Mouse (Mus musculus) cerebellum, adult 2 months (tissue): ENCODE data around the gene Fam107b. TPM values are rescaled to one million over a fixed set of nuclear protein-coding genes. Genes with fewer than 3 reads are reported as not detected.

Experiments
- DNase-seq, 2 experiments: peaks; one replicate each; pipeline ENCODE4 v3.0.0; 2021
- H3K27ac ChIP-seq: fragments of 200-500 bp; 2 replicates; pipeline ENCODE4 v1.5.1; 2012; ENCODE audit warnings: low read length, control low read depth, inconsistent platforms; ENCODE audit not compliant: insufficient read depth
- H3K27me3 ChIP-seq: fragments of 200-500 bp; 2 replicates; pipeline ENCODE4 v1.6.1; 2012; ENCODE audit warnings: inconsistent platforms, mild to moderate bottlenecking, low read length, moderate library complexity; ENCODE audit not compliant: control insufficient read depth, insufficient read depth
- H3K4me1 ChIP-seq: fragments of 200-500 bp; 2 replicates; pipeline ENCODE4 v1.6.1; 2011; ENCODE audit warnings: low read length; ENCODE audit not compliant: control insufficient read depth, insufficient read depth
- H3K4me3 ChIP-seq: fragments of 200-500 bp; replicated peaks from 2 replicates; pipeline ENCODE3; 2011; ENCODE audit warnings: mild to moderate bottlenecking, low read depth, low read length, control low read depth; ENCODE audit not compliant: insufficient read depth
- CTCF ChIP-seq: fragments of 200-500 bp; IDR thresholded peaks from 2 replicates; pipeline ENCODE4 v1.5.1; 2011; ENCODE audit warnings: low read depth, mild to moderate bottlenecking, control low read depth, low read length, moderate library complexity, borderline replicate concordance; ENCODE audit not compliant: insufficient read depth
- POLR2A ChIP-seq: fragments of 200-500 bp; IDR thresholded peaks from 2 replicates; pipeline ENCODE4 v1.6.1; 2011; ENCODE audit warnings: low read length, control low read depth, borderline replicate concordance; ENCODE audit not compliant: insufficient read depth
- WGBS: fragments of 180-500 bp; shearing (Covaris S2); methylation state at CpG from one replicate; pipeline ENCODE4 v1.1.7; 2018; 5-methylcytosine and 5-hydroxymethylcytosine counted together
- polyA plus RNA-seq: library from polyadenylated mRNA; depleted of rRNA; stranded (reverse); fragments of >200 nt; gene quantifications from 2 replicates; pipeline ENCODE4 v1.2.3, GENCODE M21; 2012

Fam107b gene
- polyA plus RNA-seq, 1 experiment: 63.7 TPM

DNA sequence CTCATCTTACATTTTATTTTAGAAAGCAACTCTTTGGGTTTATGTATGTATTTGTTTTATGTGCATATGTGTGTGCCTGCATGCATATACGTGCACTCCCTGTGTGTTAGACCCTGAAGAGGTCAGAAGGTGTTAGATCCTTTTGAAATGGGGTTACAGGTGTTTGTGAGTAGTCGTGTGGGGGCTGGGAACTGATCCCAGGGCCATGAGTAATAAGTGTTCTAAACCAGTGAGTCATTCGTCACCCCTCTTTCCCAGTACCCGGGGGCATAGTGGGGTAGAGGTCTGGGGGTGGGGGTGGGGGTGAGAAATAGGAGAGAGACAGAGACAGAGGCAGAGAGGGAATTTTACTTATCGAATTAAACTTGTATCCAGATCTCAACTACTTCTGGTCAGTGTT, 87.1 kb downstream of the Fam107b start:
- TF ChIP-seq CTCF: no peak
- no peak for TF ChIP-seq POLR2A
- peaks cover 5% of the 10 kb centered on the region; the same call in 1 of the 2 replicates for H3K4me1 ChIP-seq
- 89% methylated on average over 5 of the region's 5 CpGs for whole genome bisulfite sequencing
- no peak overlapping the region for H3K4me3 ChIP-seq
- no peaks in the 10 kb centered on the region for H3K27me3 ChIP-seq
- H3K27ac ChIP-seq: no peak overlapping the region
- no peak for DNase-seq

DNA sequence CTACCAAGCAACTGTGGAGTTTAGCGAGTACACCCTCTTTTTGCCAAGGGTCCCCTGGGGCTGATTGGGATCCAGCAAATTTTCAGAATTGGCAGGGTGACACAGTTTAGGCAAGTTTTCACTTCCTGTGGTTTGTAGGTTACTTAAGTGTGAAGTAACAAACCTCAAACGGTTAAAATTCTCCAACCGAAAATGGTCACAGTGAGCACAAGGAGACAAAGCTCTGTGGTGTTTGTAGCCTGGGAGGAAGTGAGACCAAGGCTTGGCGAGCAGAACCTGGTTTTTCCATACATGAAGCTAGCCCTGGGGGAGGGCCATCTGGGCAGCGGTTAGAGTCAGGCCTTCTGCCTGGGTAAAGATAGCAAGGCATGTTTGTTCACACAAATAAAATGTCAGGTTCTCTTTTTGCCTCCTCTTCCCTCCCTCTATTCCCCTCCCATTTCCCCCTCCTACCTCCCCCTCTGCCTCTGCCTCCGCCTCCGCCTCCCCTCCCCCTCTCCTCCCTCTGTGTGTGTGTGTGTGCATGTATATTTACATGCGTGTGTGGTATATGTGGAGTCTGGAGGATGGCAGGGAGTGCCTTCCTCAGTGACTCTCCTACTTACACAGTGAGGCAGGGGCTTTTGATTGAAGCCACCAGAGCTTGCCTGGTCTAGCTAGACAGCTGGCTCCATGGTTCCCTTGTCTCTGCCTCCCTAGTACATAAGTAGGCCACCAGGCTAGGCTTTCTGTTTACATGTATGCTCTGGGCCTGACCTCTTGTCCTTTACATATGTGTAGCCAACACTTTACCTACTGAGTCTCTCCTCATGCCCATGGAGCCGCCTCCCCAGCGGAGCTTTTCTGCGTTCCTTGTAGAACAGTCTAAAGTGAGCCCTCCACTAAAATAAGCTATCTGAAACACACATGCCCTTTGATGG, 87.8 kb downstream of the Fam107b start:
- peaks cover 5% of the 10 kb centered on the region; the same call in 1 of the 2 replicates for H3K4me1 ChIP-seq
- no peak overlapping the region for H3K27ac ChIP-seq
- no peaks in the 10 kb centered on the region for H3K27me3 ChIP-seq
- no peak for DNase-seq
- no peak overlapping the region for H3K4me3 ChIP-seq
- TF ChIP-seq POLR2A: no peak
- no peak for TF ChIP-seq CTCF
- WGBS: 74% methylated on average over 11 of the region's 11 CpGs

DNA sequence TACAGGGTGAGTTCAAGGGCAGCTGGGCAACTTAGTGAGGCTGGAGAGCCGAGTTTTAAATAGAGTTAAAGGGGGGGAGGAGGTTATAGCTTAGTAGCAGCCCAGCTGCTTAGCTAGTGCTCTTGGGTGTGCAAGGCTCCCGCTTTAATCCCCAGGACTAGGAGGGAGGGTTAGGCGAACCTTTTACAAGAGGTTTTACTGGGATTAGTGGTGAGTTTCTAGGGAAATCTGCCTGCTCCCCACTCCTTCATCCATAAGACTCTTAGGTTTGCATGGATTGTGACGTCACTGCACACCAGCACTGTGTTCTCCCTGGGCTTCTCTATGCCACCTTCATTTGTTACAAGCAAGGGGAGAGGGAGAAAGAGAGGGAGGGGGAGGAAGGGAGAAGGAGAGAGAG, 88.6 kb downstream of the Fam107b start:
- Histone ChIP-seq H3K4me3 (no peak overlapping the region), H3K27ac (no peak overlapping the region), H3K4me1 (peaks cover 5% of the 10 kb centered on the region; the same call in 1 of the 2 replicates), H3K27me3 (no peaks in the 10 kb centered on the region)
- TF ChIP-seq CTCF (no peak), POLR2A (no peak)
- WGBS: 63% methylated on average over 4 of the region's 4 CpGs
- DNase-seq: no peak

DNA sequence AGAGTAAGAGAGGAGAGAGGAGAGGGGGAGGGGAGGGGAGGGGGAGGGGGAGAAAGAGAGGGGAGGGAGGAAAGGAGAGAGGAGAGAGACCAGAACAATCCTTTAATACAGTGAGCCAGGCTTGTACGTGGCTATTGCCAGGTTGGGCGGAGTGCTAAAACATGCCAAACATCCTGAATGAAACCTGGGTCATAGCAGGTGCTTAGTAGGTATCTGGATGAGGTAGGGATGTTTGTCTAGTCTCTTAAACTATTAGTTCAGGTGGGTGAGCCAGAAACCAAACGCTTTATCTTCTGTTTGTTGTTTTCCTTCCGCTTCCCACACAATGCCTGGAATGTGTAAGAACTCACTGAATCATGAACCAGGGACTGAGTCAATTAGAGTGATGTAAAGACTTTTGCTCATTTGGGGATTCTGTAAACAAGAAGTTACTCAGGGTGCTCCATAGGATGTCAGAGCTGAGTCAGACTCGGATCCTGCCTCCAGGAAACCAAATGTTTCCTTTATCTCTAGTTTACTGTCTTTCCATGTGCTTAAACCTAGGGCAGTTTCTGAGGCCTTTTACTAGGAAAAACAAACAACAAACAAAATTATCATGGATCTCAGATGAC, 89.1 kb downstream of the Fam107b start:
- WGBS: 78% methylated on average over 5 of the region's 5 CpGs
- no peak for DNase-seq
- no peak for TF ChIP-seq POLR2A
- no peak for TF ChIP-seq CTCF
- Histone ChIP-seq H3K27ac (no peak overlapping the region), H3K27me3 (no peaks in the 10 kb centered on the region), H3K4me1 (peaks cover 5% of the 10 kb centered on the region; the same call in 1 of the 2 replicates), H3K4me3 (no peak overlapping the region)

DNA sequence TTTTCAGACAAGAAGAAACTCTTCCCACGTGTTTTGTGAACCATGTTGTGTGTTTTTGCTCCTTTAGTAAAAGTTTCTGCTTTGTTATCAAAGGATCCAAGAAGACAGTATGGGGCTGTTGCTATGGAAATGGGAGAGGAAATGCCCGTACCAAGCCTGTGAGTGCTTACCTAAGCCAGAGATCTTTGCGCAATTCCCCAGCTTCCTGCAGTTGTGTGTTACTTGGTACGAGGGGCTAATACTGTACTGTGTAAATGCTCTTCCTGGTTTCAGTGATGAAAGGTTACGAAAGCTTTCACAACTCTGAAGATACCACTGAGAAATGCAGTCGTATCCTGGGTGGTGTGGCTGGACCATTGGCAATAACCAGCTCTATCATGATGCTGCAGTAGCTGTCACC, 93.8 kb downstream of the Fam107b start:
- Histone ChIP-seq H3K27me3 (no peaks in the 10 kb centered on the region), H3K4me3 (no peak overlapping the region), H3K27ac (no peak overlapping the region), H3K4me1 (no peaks in the 10 kb centered on the region)
- 67% methylated on average over 6 of the region's 6 CpGs for WGBS
- no peak for DNase-seq
- TF ChIP-seq CTCF (no peak), POLR2A (no peak)

DNA sequence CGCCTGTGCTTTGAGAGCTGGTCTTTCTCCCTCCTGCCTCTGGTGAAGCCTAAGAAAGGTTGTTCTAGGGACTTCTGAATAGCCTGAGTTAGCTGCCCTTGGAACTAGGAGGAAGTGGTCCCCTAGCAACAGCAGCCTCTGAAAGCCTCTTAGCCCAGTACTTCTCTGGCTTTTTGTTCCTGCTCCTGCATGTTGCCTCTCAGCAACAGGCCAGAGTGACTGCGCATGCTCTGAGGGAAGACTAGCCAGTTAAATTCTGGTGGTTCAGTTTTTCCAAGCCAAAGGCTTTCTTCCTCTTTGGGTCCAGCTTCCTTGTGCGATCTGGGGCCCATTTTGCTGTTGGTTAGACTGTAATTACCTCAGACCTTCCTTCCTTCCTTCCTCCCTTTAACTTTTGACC, 98.4 kb downstream of the Fam107b start:
- no peak for TF ChIP-seq CTCF
- no peak for TF ChIP-seq POLR2A
- H3K4me3 ChIP-seq: no peak overlapping the region
- WGBS: 71% methylated on average over 3 of the region's 3 CpGs
- DNase-seq: no peak
- H3K27ac ChIP-seq: no peak overlapping the region
- no peaks in the 10 kb centered on the region for H3K4me1 ChIP-seq
- no peaks in the 10 kb centered on the region for H3K27me3 ChIP-seq

DNA sequence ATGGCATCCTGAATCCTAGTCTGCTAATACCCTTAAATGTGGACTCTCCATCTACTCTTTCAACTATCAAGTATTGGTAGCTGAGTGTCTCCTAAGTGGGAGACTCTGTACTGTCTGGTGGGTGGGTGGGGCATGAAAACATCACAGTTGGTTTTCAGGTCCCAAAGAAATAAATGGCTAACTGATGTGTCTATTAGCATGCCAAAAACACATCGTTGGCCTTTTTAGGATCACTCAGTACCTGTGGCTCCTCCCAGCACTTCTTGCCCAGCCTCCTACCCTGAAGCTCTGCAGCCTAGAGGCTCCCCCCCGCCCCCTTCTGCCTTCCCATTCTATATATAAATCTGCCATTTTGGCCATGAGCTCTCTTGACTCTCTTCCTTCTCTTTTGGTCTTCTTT, 99.4 kb downstream of the Fam107b start:
- H3K4me1 ChIP-seq: no peaks in the 10 kb centered on the region
- 52% methylated on average over 2 of the region's 2 CpGs for WGBS
- H3K27ac ChIP-seq: no peak overlapping the region
- no peak overlapping the region for H3K4me3 ChIP-seq
- no peak for DNase-seq
- H3K27me3 ChIP-seq: no peaks in the 10 kb centered on the region
- TF ChIP-seq POLR2A: no peak
- no peak for TF ChIP-seq CTCF
